15 mouse cellular contexts compared by ENCODE assay signal in the genomic region with DNA sequence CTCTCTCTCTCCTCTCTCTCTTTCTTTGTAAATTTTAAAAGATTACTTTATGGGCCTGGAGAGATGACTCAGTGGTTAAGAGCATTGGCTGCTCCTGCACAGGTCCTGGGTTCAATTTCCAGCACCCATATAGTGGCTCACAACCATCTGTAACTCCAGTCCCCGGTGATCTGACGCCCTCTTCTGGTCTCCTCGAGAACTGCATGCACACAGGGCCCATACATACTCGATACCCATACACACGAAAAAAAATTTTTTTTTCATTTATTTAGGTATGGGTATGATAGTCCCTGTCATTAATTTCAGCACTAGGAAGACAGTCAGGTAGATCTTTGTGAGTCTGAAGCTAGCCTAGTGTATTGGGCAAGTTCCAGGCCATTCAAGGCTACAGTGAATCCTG. TPM values are rescaled to one million over a fixed set of nuclear protein-coding genes. Genes with fewer than 3 reads are reported as not detected.
DNase-seq lines count a peak whose midpoint lies in the region; ATAC-seq and TF ChIP-seq lines count a peak whose summit lies in the region.
"Had no signal": no experiment of that assay in that cellular context is flagged by ENCODE, and none has a peak within 500 bp of the region (broad histone marks: within the 10 kb centered on the region; RNA-seq: fewer than 3 reads in every experiment).

No protein-coding gene starts in this region.

- 83% methylated on average over 5 of the region's 5 CpGs for WGBS in kidney, adult 2 months
- WGBS in thymus, adult 2 months = 91% methylated on average over 5 of the region's 5 CpGs

- H3K27me3 ChIP-seq in kidney, adult 2 months (replicated peaks; ENCODE audit: control insufficient read depth, insufficient read depth, low read length) = no peaks in the 10 kb centered on the region
- H3K27me3 ChIP-seq in thymus, adult 2 months (ENCODE audit: control insufficient read depth, insufficient read depth, low read length) = no peaks in the 10 kb centered on the region
- H3K27me3 ChIP-seq: neural tube, embryonic 15.5 days had no signal

- no peak for ATAC-seq in CD4-positive, CD25-positive, alpha-beta regulatory T cell, adult 4 months

- 0 out of 2 replicates have a peak, but pooled peaks have one; percentile 5 for TF ChIP-seq CTCF in kidney, adult 2 months (conservative IDR thresholded peaks at IDR 0.05; ENCODE audit: insufficient read depth, insufficient read length, low read depth, low read length)
- TF ChIP-seq CTCF in thymus, adult 2 months (IDR thresholded peaks at IDR 0.05; ENCODE audit: borderline replicate concordance, control insufficient read depth, extremely low read depth, insufficient read depth, low read length, poor library complexity) = no peak

- no peak overlapping the region for H3K4me3 ChIP-seq in kidney, adult 2 months (ENCODE audit: insufficient read depth, low read depth, low read length)
- H3K4me3 ChIP-seq in thymus, adult 2 months (ENCODE audit: control insufficient read depth, insufficient read depth, low read length) = no peak overlapping the region

- no peak for TF ChIP-seq POLR2A in kidney, adult 2 months (IDR thresholded peaks at IDR 0.05; ENCODE audit: low read depth, low read length)
- TF ChIP-seq POLR2A in thymus, adult 2 months (IDR thresholded peaks at IDR 0.05; ENCODE audit: control insufficient read depth, extremely low read depth, insufficient read depth, low read length, poor library complexity) = no peak

- DNase-seq in CD4-positive, CD25-positive, alpha-beta regulatory T cell, adult 2 months (ENCODE audit: low read depth, low spot score) = peak; percentile 43
- no peak for DNase-seq in kidney, adult 2 months
- DNase-seq in kidney, adult 9 months = no peak
- DNase-seq in thymus, postnatal 4 days = peak; percentile 42
- DNase-seq in thymus, postnatal 0 days (ENCODE audit: low spot score) = no peak
- no peak for DNase-seq in thymus, adult 2 months
- no peak for DNase-seq in right cerebral cortex, adult 2 months (ENCODE audit: low spot score in 2 of 2)
- DNase-seq: adrenal gland, adult 8-10 months; cerebellum, postnatal 36 days; gastrocnemius, postnatal 10 days; midbrain, embryonic 14.5 days; right cerebral cortex, postnatal 14 days had no signal

- H3K4me1 ChIP-seq in kidney, adult 2 months (ENCODE audit: control insufficient read depth, insufficient read depth, low read length) = peaks cover 4% of the 10 kb centered on the region; the same call in 1 of the 2 replicates
- peaks cover 12% of the 10 kb centered on the region for H3K4me1 ChIP-seq in thymus, adult 2 months (replicated peaks; ENCODE audit: control insufficient read depth, insufficient read depth, low read length)

- H3K36me3 ChIP-seq in kidney, adult 2 months (ENCODE audit: control insufficient read depth, insufficient read depth, low read length) = no peaks in the 10 kb centered on the region
- H3K36me3 ChIP-seq in thymus, adult 2 months (ENCODE audit: control insufficient read depth, insufficient read depth, low read length) = no peaks in the 10 kb centered on the region
- H3K36me3 ChIP-seq: heart, embryonic 13.5 days; neural tube, embryonic 15.5 days had no signal

- no peak overlapping the region for H3K27ac ChIP-seq in kidney, adult 2 months (ENCODE audit: insufficient read depth, low read depth, low read length)
- no peak overlapping the region for H3K27ac ChIP-seq in thymus, adult 2 months (ENCODE audit: control insufficient read depth, insufficient read depth, low read length)
- H3K27ac ChIP-seq: heart, embryonic 13.5 days had no signal

RNA-seq across cellular contexts. Expression of a gene that starts 59.3 kb away (rescaled TPM):
- polyA plus RNA-seq in CD4-positive, CD25-positive, alpha-beta regulatory T cell, adult 4 months (2017; shearing (Covaris generic)) = 100 to 1,000 TPM in 1 of 2 experiments, 10 to 100 TPM in 1; 93.7 to 171 TPM
- 2.3 and 6.2 TPM in 2 replicates for polyA plus RNA-seq in kidney, adult 2 months (2012; rRNA removed)
- 76.3 and 78.2 TPM in 2 replicates for polyA plus RNA-seq in thymus, postnatal 0 days (2015; fragmentation: Nextera tagmentation; extraction: Ambion mirVana)
- 155 and 164 TPM in 2 replicates for polyA plus RNA-seq in thymus, adult 2 months (2012; rRNA removed)

RNA-seq across cellular contexts. Expression of a gene that starts 59.5 kb away (rescaled TPM):
- 100 to 1,000 TPM; 656 to 763 TPM for polyA plus RNA-seq in CD4-positive, CD25-positive, alpha-beta regulatory T cell, adult 4 months (2017; shearing (Covaris generic))
- polyA plus RNA-seq in kidney, adult 2 months (2012; rRNA removed) = 321 and 343 TPM in 2 replicates
- 497 and 515 TPM in 2 replicates for polyA plus RNA-seq in thymus, postnatal 0 days (2015; fragmentation: Nextera tagmentation; extraction: Ambion mirVana)
- 362 and 396 TPM in 2 replicates for polyA plus RNA-seq in thymus, adult 2 months (2012; rRNA removed)

Comparison
In these comparisons a context has a peak if more than half of its experiments do, and no peak if none do; other contexts are left out.
1. DNase-seq: peak in CD4-positive, CD25-positive, alpha-beta regulatory T cell, adult 2 months (single experiment) and thymus, postnatal 4 days (single experiment); none in kidney, adult 2 months (single experiment), kidney, adult 9 months (single experiment), thymus, postnatal 0 days (single experiment), thymus, adult 2 months (single experiment) and right cerebral cortex, adult 2 months (0 of 2).
2. RNA of a gene that starts 59.3 kb away (polyA plus RNA-seq): 93.7 to 171 TPM in CD4-positive, CD25-positive, alpha-beta regulatory T cell, adult 4 months, 155 to 164 TPM in thymus, adult 2 months and 76.3 to 78.2 TPM in thymus, postnatal 0 days; 2.3 to 6.2 TPM in kidney, adult 2 months; every median in the first group is over 10 times any median in the second.